Mouse (Mus musculus) myocyte (in vitro differentiated cells): Measurements from ENCODE around the gene Nupr1.

Experiments
- E2F4 ChIP-seq: IDR thresholded peaks from one replicate; pipeline ENCODE4 v1.6.1; 2011; ENCODE audit warnings: mild to moderate bottlenecking, control low read depth, moderate library complexity; ENCODE audit not compliant: insufficient read depth
- MAX ChIP-seq: IDR thresholded peaks from one replicate; pipeline ENCODE4 v1.6.1; 2011; ENCODE audit warnings: low read depth, mild to moderate bottlenecking, control low read depth
- MYOD1 ChIP-seq, 3 experiments: IDR thresholded peaks; one replicate each; pipeline ENCODE4 v1.6.1; 2011; ENCODE audit warnings: control low read depth in 2 of 3, low read depth in 2 of 3, mild to moderate bottlenecking in 2 of 3, moderate library complexity in 1 of 3; ENCODE audit not compliant: insufficient read length in 2 of 3, control insufficient read depth in 1 of 3
- MYOG ChIP-seq, 3 experiments: IDR thresholded peaks; one replicate each; pipeline ENCODE4 v1.6.1; 2011; ENCODE audit warnings: control low read depth in 2 of 3, low read depth in 2 of 3, mild to moderate bottlenecking in 2 of 3; ENCODE audit not compliant: insufficient read length in 2 of 3, control insufficient read depth in 1 of 3, insufficient read depth in 1 of 3
- POLR2A ChIP-seq: IDR thresholded peaks from one replicate; pipeline ENCODE4 v1.6.1; 2011; ENCODE audit warnings: low read depth, mild to moderate bottlenecking, control low read depth, moderate library complexity; ENCODE audit not compliant: insufficient read length
- TCF12 ChIP-seq: IDR thresholded peaks from one replicate; pipeline ENCODE4 v1.6.1; 2011; ENCODE audit warnings: mild to moderate bottlenecking, control low read depth; ENCODE audit not compliant: poor library complexity, insufficient read depth, severe bottlenecking
- USF1 ChIP-seq: IDR thresholded peaks from one replicate; pipeline ENCODE4 v1.6.1; 2011; ENCODE audit warnings: low read depth, mild to moderate bottlenecking, control low read depth, moderate library complexity

DNA sequence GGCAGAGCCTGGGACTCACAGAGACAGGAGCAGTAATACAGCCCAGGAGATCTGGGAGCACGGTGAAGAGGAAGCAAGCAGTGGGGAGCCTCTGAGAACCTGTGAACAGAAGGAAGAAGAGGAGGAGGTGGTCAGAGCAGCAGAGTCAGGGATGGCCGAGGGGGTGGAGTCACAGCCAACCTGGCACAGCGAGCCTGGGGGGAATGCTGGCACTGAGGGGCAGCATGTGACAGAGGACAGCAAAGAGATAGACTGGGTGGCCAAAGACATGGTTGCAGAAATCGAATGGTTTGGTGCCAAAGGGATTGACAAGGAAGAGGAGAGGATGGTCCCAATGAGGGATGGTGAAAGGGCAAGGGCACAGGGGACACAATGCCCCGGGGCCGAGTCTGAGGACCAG, 44.9 kb downstream of the Nupr1 start, which contains the start of gene Cln3:
- TF ChIP-seq POLR2A = no peak
- TF ChIP-seq MAX = no peak
- TF ChIP-seq TCF12 = no peak
- TF ChIP-seq MYOG (IDR thresholded peaks at IDR 0.05; ENCODE audit: control insufficient read depth in 1 of 3, insufficient read depth in 1 of 3, insufficient read length in 2 of 3, low read depth in 2 of 3) = no peak
- TF ChIP-seq USF1 = no peak
- TF ChIP-seq MYOD1 (IDR thresholded peaks at IDR 0.05; ENCODE audit: control insufficient read depth in 1 of 3, insufficient read length in 2 of 3, low read depth in 2 of 3) = no peak
- TF ChIP-seq E2F4 = no peak
